Mouse (Mus musculus) hindbrain, embryonic 12.5 days (tissue): Measurements from ENCODE around the gene Krt25. TPM values are rescaled to one million over a fixed set of nuclear protein-coding genes. Genes with fewer than 3 reads are reported as not detected.

Experiments
- ATAC-seq: fragments of 200-750 bp; cut with Nextera tagmentation; 2 replicates; pipeline ENCODE4 v1.8.0; 2017; ENCODE audit warnings: moderate TSS enrichment; ENCODE audit not compliant: low FRiP score
- H3K27ac ChIP-seq: fragments of 300-500 bp; sonication (generic); 2 replicates; pipeline ENCODE4 v1.5.1; 2016; ENCODE audit warnings: mild to moderate bottlenecking
- H3K27me3 ChIP-seq: fragments of 300-500 bp; sonication (generic); 2 replicates; pipeline ENCODE4 v1.6.1; 2016; ENCODE audit warnings: mild to moderate bottlenecking
- H3K36me3 ChIP-seq: fragments of 300-500 bp; sonication (generic); 2 replicates; pipeline ENCODE4 v1.6.1; 2016; ENCODE audit warnings: mild to moderate bottlenecking
- H3K4me1 ChIP-seq: fragments of 300-500 bp; sonication (generic); 2 replicates; pipeline ENCODE4 v1.6.1; 2016
- H3K4me2 ChIP-seq: fragments of 300-500 bp; sonication (generic); replicated peaks from 2 replicates; pipeline ENCODE4 v1.6.1; 2016; ENCODE audit warnings: mild to moderate bottlenecking
- H3K4me3 ChIP-seq: fragments of 300-500 bp; sonication (generic); 2 replicates; pipeline ENCODE4 v1.5.1; 2016; ENCODE audit warnings: mild to moderate bottlenecking
- H3K9ac ChIP-seq: fragments of 300-500 bp; sonication (generic); 2 replicates; pipeline ENCODE4 v1.6.1; 2016; ENCODE audit warnings: mild to moderate bottlenecking, moderate library complexity
- H3K9me3 ChIP-seq: fragments of 300-500 bp; sonication (generic); replicated peaks from 2 replicates; pipeline ENCODE4 v1.6.1; 2016; ENCODE audit warnings: mild to moderate bottlenecking
- WGBS: fragments of 180-500 bp; shearing (Covaris S2); methylation state at CpG from one replicate; pipeline ENCODE4 v1.1.7; 2016; 5-methylcytosine and 5-hydroxymethylcytosine counted together
- polyA plus RNA-seq: library from polyadenylated mRNA; unstranded; fragments of >200 nt; fragmentation: Nextera tagmentation; extraction: Ambion mirVana; gene quantifications from 2 replicates; pipeline ENCODE4 v1.2.1, GENCODE M21; 2016

Krt25 gene
- polyA plus RNA-seq: not detected in 2 replicates

DNA sequence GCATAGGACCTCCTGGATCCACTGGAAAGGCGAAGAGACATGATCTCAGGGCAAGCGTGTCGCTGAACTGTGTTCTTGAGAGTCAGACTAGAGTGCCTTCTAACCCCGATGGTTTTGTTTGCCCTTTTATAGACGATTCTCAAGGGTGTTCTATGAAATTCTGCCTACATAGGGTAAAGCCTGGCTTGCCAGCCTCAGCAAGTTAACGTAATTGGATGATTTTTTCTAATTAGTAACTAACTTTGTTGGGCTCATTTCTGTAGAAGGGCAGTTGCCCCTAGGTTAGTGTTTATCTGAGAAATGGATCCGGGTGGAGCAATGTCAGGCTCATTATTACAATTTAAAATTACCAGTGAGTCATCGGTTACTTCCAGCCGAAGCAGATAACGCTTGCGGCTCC is at the start of gene Krt25:
TSS of gene Krt25 (minus strand) at position 101 of the 400 bp plus-strand sequence.
- no peaks in the 10 kb centered on the region for H3K36me3 ChIP-seq
- no peaks in the 10 kb centered on the region for H3K9me3 ChIP-seq
- no peak within 1 kb of the TSS for H3K9ac ChIP-seq
- 94% methylated on average over 11 of the region's 11 CpGs for WGBS
- no peak for ATAC-seq
- 0 out of 2 replicates have a peak, but pooled peaks cover 3% of the 10 kb centered on the region for H3K4me1 ChIP-seq
- no peaks in the 10 kb centered on the region for H3K27me3 ChIP-seq
- H3K27ac ChIP-seq: no peak within 1 kb of the TSS
- H3K4me2 ChIP-seq: no peak within 1 kb of the TSS
- H3K4me3 ChIP-seq: no peak within 1 kb of the TSS

DNA sequence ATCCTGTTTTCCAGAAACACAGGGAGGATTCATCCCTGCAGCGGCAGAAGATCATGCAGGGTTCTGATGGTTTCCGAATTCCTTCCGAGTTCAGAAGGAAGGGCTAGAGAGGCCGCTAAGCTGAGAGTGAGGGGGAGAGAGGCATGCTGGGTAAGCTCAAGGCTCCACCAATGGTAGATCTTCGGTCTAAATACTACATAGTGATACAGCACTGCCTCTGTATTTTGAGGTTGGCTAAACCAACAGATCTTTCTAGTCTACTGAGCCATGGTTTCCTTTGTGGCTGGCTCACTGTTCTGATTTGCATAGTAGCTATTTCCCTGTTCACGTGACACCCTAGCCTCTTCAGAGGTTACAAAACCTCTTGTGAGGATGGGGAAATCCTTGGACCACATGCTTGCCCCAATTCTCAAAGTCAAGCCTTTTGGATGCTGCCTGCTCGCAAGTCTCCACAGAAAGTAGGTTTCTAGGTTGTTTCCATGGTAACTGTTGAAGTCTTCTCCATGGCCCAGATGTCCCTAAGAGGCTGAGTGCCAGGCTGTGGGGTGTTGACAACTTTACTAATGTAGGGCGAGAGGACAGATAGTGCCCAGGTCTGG is 47.2 kb upstream of the Krt25 start:
- Histone ChIP-seq H3K4me1 (no peaks in the 10 kb centered on the region), H3K36me3 (no peaks in the 10 kb centered on the region), H3K9ac (no peak overlapping the region), H3K4me3 (no peak overlapping the region), H3K27me3 (no peaks in the 10 kb centered on the region), H3K4me2 (no peak overlapping the region), H3K9me3 (no peaks in the 10 kb centered on the region), H3K27ac (no peak overlapping the region)
- ATAC-seq: no peak
- 87% methylated on average over 8 of the region's 8 CpGs for WGBS

- Histone ChIP-seq H3K36me3 (no peaks in the 10 kb centered on the region), H3K27me3 (no peaks in the 10 kb centered on the region), H3K27ac (no peak overlapping the region), H3K4me1 (no peaks in the 10 kb centered on the region), H3K4me3 (no peak overlapping the region), H3K9me3 (no peaks in the 10 kb centered on the region), H3K4me2 (no peak overlapping the region), H3K9ac (no peak overlapping the region)
- ATAC-seq: no peak
- WGBS: 14% methylated on average over 3 of the region's 3 CpGs
Measured at GRCm38 (mm10) chr11:99369229-99369628, 46.5 kb upstream of the Krt25 start.

DNA sequence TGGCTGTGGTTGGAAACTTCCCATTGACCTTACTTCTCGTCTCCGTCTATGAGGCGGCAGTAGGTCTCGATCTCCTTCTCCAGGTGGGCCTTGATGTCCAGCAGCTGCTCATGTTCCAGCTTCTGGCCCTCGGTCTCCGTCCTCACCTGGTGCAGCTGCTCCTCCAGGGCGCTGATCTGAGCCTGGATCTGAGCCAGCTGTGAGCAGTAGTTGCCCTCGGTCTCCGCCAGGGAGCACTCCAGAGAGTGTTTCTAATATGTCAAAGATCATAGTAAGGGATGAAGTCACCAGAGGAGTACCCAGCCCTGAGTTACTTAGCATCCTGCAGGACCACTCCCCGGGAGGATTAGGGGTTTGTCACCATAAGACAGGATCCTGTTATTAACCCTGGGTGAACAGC is 44.0 kb upstream of the Krt25 start:
- no peaks in the 10 kb centered on the region for H3K27me3 ChIP-seq
- no peak overlapping the region for H3K27ac ChIP-seq
- WGBS: 48% methylated on average over 10 of the region's 10 CpGs
- H3K4me1 ChIP-seq: no peaks in the 10 kb centered on the region
- ATAC-seq: no peak
- no peak overlapping the region for H3K4me3 ChIP-seq
- no peaks in the 10 kb centered on the region for H3K36me3 ChIP-seq
- no peak overlapping the region for H3K4me2 ChIP-seq
- no peaks in the 10 kb centered on the region for H3K9me3 ChIP-seq
- H3K9ac ChIP-seq: no peak overlapping the region

DNA sequence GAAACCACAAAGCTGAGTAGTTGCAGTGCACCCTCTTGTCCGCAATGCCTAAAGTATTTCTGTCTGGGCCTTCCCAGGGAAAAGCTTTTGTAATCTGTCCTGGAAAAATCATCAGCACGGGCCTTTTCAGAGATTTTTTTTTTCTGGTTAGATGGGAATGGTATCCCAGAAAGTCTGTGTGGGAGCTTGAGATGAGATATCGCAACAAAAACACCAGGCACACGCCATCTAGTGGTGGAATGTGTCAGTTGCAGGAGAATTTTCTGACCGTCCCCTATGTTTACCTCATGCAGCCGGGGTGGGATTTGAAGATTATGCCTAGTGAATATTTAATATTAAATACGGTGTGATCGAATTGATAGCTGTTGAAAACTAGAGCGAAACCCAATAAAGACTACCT is 41.7 kb upstream of the Krt25 start:
- no peaks in the 10 kb centered on the region for H3K36me3 ChIP-seq
- WGBS: 25% methylated on average over 9 of the region's 9 CpGs
- ATAC-seq: no peak
- H3K9ac ChIP-seq: no peak overlapping the region
- H3K27me3 ChIP-seq: no peaks in the 10 kb centered on the region
- H3K4me3 ChIP-seq: no peak overlapping the region
- no peaks in the 10 kb centered on the region for H3K4me1 ChIP-seq
- H3K27ac ChIP-seq: no peak overlapping the region
- H3K9me3 ChIP-seq: no peaks in the 10 kb centered on the region
- H3K4me2 ChIP-seq: no peak overlapping the region

DNA sequence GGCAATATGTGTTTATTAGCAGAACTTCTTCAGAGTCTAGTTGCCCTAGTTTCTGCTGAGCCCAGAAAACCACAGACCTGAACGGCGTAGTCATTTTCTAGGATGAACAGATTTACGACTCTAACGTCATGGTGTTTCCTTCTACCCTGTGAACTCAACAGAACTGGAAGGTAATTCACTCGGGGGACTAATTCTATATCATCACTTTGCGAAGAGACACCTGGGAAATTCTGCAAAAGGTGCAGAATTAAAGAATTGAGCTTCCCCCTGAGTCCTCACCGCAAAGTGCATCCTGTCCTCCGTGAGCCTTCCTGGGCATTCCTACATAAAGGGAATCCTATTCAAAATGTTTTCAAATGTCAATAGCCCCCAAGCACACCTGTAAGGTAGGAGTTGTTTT is 38.7 kb upstream of the Krt25 start:
- Histone ChIP-seq H3K4me2 (no peak overlapping the region), H3K9me3 (no peaks in the 10 kb centered on the region), H3K9ac (no peak overlapping the region), H3K27ac (no peak overlapping the region), H3K4me1 (no peaks in the 10 kb centered on the region), H3K36me3 (no peaks in the 10 kb centered on the region), H3K27me3 (no peaks in the 10 kb centered on the region), H3K4me3 (no peak overlapping the region)
- WGBS: 93% methylated on average over 8 of the region's 8 CpGs
- no peak for ATAC-seq

DNA sequence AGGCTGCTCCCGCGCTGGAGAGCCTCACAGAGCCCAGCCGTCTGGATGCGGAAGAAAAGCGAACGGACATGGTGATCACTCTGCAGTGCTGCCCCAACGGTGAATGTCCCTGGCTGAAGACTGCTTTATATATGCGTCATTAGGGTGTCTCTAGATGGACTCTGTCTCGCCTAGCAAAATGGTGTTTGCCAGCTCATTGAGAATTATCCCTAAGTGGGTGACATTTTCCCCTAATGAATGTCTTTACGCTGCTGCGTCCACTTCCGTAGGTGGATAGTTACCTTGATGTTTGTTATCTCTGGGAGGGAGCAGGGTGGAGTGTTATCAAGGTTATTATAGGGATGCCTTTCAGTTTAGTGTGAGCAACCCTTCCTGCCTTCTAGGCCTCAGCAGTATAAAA is 28.3 kb upstream of the Krt25 start, which contains the start of gene Krt27:
TSS of gene Krt27 (minus strand) at position 101 of the 400 bp plus-strand sequence.
- no peak for ATAC-seq

DNA sequence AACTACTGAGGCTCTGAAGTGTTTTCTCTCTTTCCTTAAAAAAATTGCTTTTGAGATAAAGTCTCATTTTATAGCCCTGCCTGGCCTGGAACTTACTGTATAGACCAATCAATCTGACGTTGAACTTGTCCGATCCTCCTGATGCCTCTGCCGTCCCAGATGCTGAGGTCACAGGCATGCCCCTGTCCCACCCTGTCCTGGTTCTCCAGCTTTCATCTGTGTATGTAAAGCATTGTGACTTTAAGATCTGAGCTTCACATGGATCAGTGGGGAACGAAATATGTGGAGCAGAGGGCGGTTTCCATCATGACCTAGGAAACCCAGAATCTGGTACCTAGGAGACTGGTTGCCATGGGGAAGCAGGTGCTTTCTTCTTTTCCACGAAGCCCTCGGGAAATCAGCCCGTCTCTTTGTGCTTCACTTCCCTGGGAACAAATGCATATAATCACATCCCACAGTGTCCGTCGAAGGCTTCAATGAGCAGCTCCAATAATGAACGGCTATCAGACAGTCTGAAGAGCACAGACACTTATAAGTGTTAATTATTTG is 16.6 kb upstream of the Krt25 start:
- Histone ChIP-seq H3K27ac (peak overlapping the region; percentile 55), H3K9ac (no peak overlapping the region), H3K4me2 (peak overlapping the region; percentile 11; the same call in 1 of the 2 replicates), H3K4me3 (no peak overlapping the region), H3K4me1 (peaks cover 7% of the 10 kb centered on the region), H3K27me3 (0 out of 2 replicates have a peak, but pooled peaks cover under 1% of the 10 kb centered on the region), H3K36me3 (no peaks in the 10 kb centered on the region), H3K9me3 (no peaks in the 10 kb centered on the region)
- ATAC-seq: peak; percentile 58; the same call in 1 of the 2 replicates
- 40% methylated on average over 11 of the region's 11 CpGs for WGBS

More for the DNA sequence above, 28.3 kb upstream of the Krt25 start, which contains the start of gene Krt27:
- no peaks in the 10 kb centered on the region for H3K9me3 ChIP-seq
- WGBS: 84% methylated on average over 12 of the region's 12 CpGs
- no peak within 1 kb of the TSS for H3K4me3 ChIP-seq
- H3K36me3 ChIP-seq: no peaks in the 10 kb centered on the region
- no peaks in the 10 kb centered on the region for H3K4me1 ChIP-seq
- H3K9ac ChIP-seq: no peak within 1 kb of the TSS
- peaks cover 2% of the 10 kb centered on the region; the same call in 1 of the 2 replicates for H3K27me3 ChIP-seq
- H3K27ac ChIP-seq: no peak within 1 kb of the TSS
- no peak within 1 kb of the TSS for H3K4me2 ChIP-seq

DNA sequence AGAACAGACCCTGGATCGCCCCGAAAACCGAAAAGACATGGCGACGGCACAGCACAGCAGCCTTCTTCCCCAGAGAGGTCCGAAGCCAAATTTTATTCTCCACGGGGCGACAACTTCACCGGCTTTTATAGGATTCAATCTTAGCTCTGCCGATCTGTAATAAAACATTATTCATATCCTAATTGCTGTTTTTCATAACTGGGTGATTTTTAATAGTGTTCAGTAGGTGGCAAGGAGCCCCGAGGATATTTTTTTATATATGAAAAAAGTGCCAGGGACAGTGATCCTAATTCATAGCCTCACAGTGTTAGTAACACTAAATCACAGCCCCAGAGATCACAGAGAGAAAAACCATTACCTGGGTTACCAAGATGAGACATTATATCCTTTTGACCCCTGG is 15.1 kb upstream of the Krt25 start, which contains the start of gene Krt26:
TSS of gene Krt26 (minus strand) at position 101 of the 400 bp plus-strand sequence.
- H3K4me3 ChIP-seq: no peak within 1 kb of the TSS
- H3K9me3 ChIP-seq: no peaks in the 10 kb centered on the region
- no peaks in the 10 kb centered on the region for H3K36me3 ChIP-seq
- peaks cover 7% of the 10 kb centered on the region for H3K4me1 ChIP-seq
- H3K9ac ChIP-seq: no peak within 1 kb of the TSS
- ATAC-seq: no peak
- no peaks in the 10 kb centered on the region for H3K27me3 ChIP-seq
- no peak within 1 kb of the TSS for H3K27ac ChIP-seq
- WGBS: 91% methylated on average over 11 of the region's 11 CpGs
- H3K4me2 ChIP-seq: no peak within 1 kb of the TSS

DNA sequence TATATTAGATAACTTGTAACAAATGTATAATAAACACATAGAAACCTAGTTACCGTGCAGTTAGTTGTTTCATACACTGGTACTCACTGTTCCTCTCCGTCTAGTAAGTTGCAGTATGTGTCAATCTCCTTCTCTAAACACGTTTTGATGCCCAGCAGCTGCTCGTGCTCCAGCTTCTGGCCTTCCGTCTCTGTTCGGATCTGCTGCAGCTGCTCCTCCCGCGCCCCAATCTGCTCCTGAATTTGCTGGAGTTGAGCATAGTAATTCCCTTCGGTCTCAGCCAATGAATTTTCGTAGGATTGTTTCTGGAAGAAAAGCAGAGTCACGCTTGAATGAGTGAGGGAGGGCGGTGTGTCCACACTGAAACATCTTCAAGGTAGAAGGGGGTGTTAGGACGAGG is 10.7 kb upstream of the Krt25 start:
- Histone ChIP-seq H3K27ac (no peak overlapping the region), H3K9ac (no peak overlapping the region), H3K36me3 (no peaks in the 10 kb centered on the region), H3K4me1 (no peaks in the 10 kb centered on the region), H3K4me2 (no peak overlapping the region), H3K27me3 (no peaks in the 10 kb centered on the region), H3K9me3 (no peaks in the 10 kb centered on the region), H3K4me3 (no peak overlapping the region)
- 56% methylated on average over 13 of the region's 13 CpGs for WGBS
- ATAC-seq: no peak

- Histone ChIP-seq H3K36me3 (no peaks in the 10 kb centered on the region), H3K4me2 (no peak overlapping the region), H3K9ac (no peak overlapping the region), H3K27me3 (no peaks in the 10 kb centered on the region), H3K27ac (no peak overlapping the region), H3K4me3 (no peak overlapping the region), H3K4me1 (0 out of 2 replicates have a peak, but pooled peaks cover 3% of the 10 kb centered on the region), H3K9me3 (no peaks in the 10 kb centered on the region)
- 61% methylated on average over 2 of the region's 2 CpGs for WGBS
- ATAC-seq: no peak
Measured at GRCm38 (mm10) chr11:99329655-99330054, 6.9 kb upstream of the Krt25 start.

- no peak overlapping the region for H3K4me3 ChIP-seq
- no peak for ATAC-seq
- H3K4me2 ChIP-seq: no peak overlapping the region
- no peaks in the 10 kb centered on the region for H3K9me3 ChIP-seq
- H3K9ac ChIP-seq: no peak overlapping the region
- 0 out of 2 replicates have a peak, but pooled peaks cover 4% of the 10 kb centered on the region for H3K4me1 ChIP-seq
- H3K27ac ChIP-seq: no peak overlapping the region
- no peaks in the 10 kb centered on the region for H3K36me3 ChIP-seq
- H3K27me3 ChIP-seq: no peaks in the 10 kb centered on the region
- WGBS: 88% methylated on average over 14 of the region's 14 CpGs
Measured at GRCm38 (mm10) chr11:99321094-99321493, 1.7 kb downstream of the Krt25 start.

DNA sequence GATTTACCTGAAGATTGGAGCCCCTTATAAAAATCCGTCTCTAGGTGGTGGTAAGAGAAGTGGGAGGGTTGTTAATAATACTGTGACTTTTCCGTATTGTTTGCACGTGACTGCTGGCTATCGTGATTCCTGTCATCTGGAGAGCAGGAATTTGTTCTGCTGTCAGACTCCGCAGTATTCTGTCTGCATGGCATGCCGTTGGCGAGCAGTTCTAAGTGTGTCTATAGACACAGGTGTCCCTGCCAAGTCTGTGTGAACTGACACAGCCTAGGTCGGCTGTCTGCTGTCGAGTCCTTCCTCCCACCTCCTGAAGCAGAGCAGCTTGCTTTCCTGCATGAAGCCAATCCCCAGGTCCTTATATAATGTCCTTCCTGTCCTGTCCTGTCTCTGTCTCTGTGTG is 3.6 kb downstream of the Krt25 start:
- Histone ChIP-seq H3K9ac (no peak overlapping the region), H3K4me1 (0 out of 2 replicates have a peak, but pooled peaks cover 4% of the 10 kb centered on the region), H3K9me3 (no peaks in the 10 kb centered on the region), H3K4me3 (no peak overlapping the region), H3K27me3 (no peaks in the 10 kb centered on the region), H3K36me3 (no peaks in the 10 kb centered on the region), H3K27ac (no peak overlapping the region), H3K4me2 (no peak overlapping the region)
- ATAC-seq: no peak
- WGBS: 77% methylated on average over 9 of the region's 9 CpGs
